Mouse (Mus musculus) CD4-positive helper T cell, adult 2 months (primary cell): ENCODE data around the gene Glb1l3.
"Not testable (repeated sequence)": the region's sequence is repeated elsewhere in the genome, so short reads cannot be mapped to it uniquely, and the experiment has no call there.

ENCODE experiments used
- DNase-seq: peaks from one replicate; pipeline ENCODE4 v3.0.0-alpha.2; 2012; ENCODE audit warnings: low read depth, missing footprints, low spot score

Glb1l3 gene

DNA sequence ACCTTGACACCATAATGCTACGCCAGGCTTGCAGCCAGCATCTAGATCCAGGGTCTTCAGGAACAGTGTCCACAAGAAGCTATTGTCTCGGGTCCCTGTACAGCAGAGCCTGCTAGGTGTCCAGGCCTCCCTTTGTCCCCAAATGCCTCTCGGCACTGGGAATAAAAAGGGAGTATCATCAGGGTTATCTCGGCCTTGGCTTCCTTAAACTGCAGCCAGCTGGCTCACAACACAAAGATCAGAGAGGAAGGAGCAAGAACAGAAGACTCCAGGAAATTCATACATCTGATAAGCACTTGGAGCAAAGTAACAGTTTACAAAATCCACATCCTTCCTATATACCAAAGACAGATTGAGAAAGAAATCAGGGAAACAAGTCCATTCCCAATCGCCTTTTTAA lies at the start of gene Glb1l3:
Gene Glb1l3, minus strand, starts transcription at position 140 of the 400 bp plus-strand sequence.
- DNase-seq: no peak

DNA sequence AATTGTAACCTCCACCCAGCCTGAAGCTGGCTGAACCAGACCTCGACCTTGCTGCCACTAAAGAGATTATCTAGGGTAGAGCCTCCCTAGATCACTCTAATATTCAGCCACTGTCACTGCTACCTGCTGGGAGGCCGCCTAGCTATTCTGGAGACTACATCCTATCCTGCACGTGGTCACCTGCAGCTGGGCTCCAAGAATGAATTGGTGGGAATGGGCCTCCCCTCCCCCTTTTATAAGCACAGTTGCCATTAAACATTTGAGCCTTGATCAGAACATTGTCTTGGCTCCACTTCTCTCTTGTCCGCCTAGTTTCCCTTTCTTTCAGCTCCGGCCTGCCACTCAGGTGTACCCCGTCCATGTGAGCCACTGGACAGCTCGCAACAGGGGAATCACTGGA lies 9.2 kb upstream of the Glb1l3 start:
- DNase-seq: not testable (repeated sequence)

- no peak for DNase-seq
These were observed 29.6 kb downstream of the Glb1l3 start for GRCm38 (mm10) chr9:26831089-26831488.

DNA sequence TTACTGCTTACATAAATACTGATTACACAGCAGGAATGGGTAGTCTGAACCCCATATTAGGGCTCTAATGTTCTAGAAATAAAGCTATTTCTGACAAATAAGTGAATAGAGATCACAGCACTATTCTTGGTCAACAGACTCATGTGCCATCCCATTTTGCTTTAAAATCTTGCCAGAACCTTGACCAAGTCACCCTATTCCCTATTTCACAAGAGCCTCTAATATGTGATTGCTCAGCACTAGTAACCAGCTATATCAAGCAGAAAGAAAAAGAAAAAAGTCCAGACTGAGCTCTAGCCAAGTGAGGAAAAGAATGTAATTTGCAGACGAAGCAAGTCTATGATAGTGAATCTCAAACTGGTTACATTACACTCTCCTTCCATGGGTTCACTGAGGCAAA lies 40.7 kb downstream of the Glb1l3 start:
- no peak for DNase-seq

DNA sequence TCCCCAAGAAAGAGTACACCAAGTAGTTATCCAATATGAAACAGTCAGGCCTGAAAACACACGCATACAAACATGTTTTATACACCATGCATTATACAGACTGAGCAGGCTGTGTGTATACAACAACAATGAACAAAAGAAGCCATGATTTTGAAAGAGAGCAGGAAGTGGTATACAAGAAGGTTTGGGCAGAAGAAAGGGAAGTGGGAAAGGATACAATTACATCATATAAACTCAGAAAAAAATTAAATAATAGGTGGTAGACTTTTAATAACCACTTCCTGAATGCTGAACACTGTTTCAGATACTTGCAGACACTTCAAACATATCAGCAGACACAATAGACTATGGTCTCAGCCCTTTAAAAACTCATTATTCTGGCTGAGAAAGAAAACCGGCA lies 52.0 kb downstream of the Glb1l3 start:
- no peak for DNase-seq

GRCm38 (mm10) chr9:26805935-26806666 lies 54.6 kb downstream of the Glb1l3 start, which contains the start of gene Glb1l2:
Glb1l2 (minus strand) TSS chr9:26806468.
- DNase-seq: no peak

DNA sequence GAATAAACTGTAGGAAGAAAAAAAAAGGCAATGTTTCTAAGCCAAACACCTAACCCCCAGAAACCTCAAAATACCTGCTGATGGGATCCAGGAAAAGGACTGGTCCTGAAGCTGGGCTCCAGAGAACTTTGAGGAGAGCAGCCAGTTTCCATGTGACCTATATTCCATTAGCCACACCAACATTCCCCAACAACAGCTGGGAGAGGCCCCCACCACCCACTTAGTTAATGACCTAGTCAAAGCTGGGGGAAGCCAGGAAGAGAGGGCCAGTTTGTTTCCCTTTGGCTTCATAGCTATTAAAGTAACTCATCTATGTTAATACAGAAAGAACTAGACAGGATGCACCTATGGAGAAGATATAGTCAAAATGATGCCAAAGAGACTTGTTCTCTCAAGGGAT lies 56.4 kb downstream of the Glb1l3 start:
- DNase-seq: no peak

DNA sequence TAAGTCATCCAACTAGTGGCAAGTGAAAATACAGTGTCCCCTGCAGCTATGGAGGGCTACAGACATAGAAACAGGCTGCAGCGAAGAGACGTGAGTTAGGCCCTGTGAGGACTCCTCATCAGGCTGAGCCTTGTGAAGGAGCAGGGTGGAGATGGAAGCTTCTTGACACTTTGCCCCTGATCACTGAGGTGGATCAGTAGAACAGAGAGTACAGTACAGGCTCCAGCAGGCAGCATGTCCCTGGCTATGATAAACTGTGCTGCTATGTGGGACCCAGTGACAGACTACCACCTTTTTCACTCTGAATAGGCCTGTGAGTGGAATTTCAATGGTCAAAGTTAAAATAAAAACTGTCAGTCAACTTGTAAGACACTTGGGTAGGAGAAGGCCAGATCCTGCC lies 60.3 kb downstream of the Glb1l3 start:
- no peak for DNase-seq

- DNase-seq: no peak
These were observed 62.0 kb downstream of the Glb1l3 start for GRCm38 (mm10) chr9:26798731-26799130.

GRCm38 (mm10) chr9:26798205-26798604 lies 62.5 kb downstream of the Glb1l3 start:
- no peak for DNase-seq

DNA sequence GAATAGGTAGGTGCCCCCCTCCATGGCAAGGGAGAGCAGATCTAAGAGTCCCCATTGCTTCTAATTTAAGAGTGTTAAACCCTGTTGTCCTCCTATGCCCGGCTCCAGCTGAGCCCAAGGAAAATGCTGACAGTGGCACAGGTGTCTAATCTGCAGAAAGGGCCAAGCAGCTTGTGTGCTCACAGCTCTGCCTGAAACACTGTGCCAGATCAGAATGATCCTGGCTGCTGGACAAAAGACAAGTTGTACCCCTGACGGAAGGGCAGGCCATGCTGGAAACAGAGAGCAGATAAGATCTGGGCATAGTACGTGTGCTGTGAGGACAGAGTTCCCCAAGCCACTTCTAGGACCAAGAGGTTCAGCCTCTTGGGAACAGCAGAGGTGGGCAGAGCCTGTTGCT lies 67.9 kb downstream of the Glb1l3 start:
- DNase-seq: no peak

GRCm38 (mm10) chr9:26783414-26783975 lies 77.2 kb downstream of the Glb1l3 start:
- no peak for DNase-seq

- DNase-seq: no peak
These were observed 82.3 kb downstream of the Glb1l3 start for GRCm38 (mm10) chr9:26778421-26778820.

DNA sequence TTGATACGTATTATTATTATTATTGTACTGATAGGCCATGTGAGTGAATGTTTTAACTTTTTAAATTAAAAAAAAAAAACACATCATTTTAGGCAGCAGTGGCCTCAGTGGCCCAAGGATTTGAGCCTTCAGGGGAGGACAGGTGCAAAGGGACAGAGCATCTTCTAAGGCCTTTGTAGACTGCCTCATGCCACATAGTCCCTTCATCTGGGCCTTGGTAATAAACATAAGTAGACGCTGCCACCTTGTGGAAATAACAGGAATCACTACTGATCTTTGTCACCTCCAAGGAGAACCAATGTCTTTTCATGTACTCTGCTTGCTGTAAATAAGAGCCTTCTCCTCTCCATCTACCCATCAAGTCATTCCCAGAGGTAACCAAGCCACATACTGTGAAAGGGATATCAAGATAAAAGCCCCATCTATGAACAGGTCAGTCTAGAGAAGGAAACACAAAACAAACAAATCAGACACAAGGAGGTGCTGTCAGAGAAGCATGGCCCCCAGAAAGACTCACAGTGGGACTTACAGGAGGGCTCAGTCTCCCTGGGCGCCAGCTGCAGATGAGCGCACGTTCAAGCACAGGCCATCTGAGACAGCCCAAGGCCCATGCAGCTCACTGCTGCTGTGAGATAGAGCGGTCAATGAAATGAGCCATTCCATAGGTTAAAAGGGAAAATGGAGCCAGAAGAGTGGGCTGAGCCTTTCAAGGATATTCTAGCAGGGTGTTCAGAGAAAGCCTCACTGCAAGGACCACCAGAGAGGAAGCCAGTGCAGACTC lies 84.4 kb downstream of the Glb1l3 start:
- DNase-seq: no peak

GRCm38 (mm10) chr9:26775700-26776099 lies 85.0 kb downstream of the Glb1l3 start:
- no peak for DNase-seq

DNA sequence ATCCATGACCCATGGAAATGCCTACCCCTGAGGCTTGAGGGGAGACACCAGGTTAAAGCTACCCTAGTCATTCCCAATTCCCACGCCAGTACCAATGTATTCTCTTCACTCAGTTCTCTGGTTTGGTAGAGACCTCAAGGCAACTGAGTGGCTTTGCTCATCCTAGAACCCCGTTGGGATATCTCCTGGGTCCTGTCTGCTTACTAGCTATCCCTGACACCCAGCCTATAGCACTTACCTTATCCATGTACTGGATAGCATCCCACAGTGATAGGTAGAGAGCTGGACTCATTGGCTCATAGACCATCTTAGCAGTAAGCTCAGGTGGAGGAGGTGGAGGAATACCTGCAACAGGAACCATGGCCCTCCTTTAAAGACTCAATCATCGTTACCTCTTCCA lies 92.5 kb downstream of the Glb1l3 start:
- DNase-seq: no peak
